Mouse (Mus musculus): ENCODE results near the gene Olfr1006. TPM values are rescaled to one million over a fixed set of nuclear protein-coding genes. Genes with fewer than 3 reads are reported as not detected.

The Olfr1006 gene
- not detected in 2 replicates for polyA plus RNA-seq (2012; rRNA removed)

DNA sequence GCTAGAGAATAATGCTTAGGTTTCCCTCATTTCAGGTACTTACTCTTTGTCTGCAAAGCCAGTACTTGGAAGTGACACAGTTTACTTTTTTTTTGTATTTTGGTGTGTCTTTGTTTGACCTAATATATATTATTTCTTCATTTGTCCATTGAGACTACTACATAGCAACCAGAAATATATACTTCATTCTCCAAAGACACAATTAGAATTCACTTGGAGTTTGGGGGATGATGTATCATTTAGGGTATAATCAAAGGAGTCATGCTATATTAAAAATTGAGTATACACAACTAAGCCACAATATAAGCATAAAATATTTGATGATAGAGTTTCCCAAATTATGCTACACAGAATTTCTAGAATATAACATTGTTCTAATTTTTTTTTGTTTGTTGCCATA is at the start of gene Olfr1006:
TSS of gene Olfr1006 (minus strand) at position 101 of the 400 bp plus-strand sequence.

DNA sequence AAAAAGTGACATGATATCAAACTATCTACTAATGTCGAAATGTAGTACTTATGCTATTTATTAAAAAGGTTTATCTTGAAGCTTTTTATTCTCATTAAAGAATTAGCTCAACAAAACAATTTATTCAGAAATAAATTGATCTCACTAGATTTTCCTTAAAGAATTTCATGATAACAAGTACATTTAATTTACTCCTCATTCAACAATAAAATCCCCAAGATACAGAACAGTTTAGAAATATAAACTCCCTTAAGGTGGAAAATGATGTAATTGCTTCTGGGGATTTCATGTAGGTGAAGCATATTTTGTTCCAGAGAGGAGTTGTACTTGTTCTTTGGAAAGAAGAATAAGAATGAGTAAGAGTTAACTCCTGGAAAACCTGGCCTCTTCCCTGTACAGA is 36.6 kb upstream of the Olfr1006 start, which contains the start of gene Olfr1009:
TSS of gene Olfr1009 (plus strand) at position 301 of the 400 bp plus-strand sequence.

DNA sequence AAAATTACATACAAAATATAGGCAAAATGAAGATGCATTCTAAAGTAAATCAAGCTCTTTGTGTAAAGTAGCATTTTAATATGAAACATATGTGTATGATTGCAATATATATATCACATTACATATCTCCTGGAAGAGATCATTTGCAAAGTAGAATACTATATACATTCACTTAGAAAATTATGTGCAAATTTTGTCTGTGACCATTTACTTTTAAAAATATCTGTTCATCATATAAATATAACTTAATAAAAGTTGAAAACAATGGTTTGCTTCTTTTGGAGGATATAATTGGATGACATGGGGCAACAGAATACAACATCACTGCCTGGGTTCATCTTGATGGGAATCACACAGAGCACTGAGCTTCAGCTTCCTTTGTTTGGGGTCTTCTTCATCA is 10.6 kb upstream of the Olfr1006 start, which contains the start of gene Olfr1008:
TSS of gene Olfr1008 (plus strand) at position 301 of the 400 bp plus-strand sequence.

DNA sequence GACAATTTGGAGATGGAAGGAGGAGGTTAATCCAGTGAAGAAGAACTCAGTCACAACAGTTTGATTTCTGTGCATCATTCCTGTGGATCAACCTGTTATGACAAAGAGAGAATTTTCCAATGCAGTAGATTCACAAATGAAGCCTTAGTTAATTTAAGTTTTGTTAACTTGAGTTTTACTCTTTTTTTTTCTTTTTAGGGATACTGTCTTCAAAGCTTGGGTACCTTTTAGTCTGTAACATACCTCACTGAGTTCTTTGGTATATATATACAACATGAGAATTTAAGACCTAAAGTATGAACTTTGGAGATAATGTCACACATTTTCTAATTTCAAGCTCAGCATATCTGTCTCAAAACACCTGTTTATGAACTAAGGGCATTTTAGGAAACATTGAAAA is 14.2 kb downstream of the Olfr1006 start, which contains the start of gene Olfr154:
TSS of gene Olfr154 (minus strand) at position 101 of the 400 bp plus-strand sequence.

DNA sequence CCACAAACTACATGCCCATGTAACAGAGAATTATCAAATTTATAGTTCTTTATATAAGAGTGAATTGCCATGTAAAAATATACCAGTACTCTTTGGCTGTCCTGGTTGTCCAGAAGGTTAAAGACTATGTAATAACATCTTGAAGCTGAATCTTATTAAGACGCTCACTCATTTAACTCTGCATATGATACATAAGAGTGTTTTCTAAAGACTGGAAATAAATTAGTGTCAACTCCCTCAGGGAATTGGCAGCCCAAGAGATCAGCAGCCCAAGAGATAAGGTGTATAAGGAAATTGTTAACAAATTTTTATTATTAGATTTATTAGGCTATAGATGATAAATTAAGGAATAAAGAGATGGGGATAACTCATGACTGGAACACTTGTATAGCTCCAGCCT is 28.0 kb downstream of the Olfr1006 start, which contains the start of gene Olfr1002:
TSS of gene Olfr1002 (minus strand) at position 101 of the 400 bp plus-strand sequence.

Other genes with a start within 250 kb of the Olfr1006 start
- gene Olfr994, start 242.3 kb downstream of the Olfr1006 start, polyA plus RNA-seq (2012; rRNA removed): not detected in 2 replicates
- not detected in 2 replicates for gene Olfr995, start 235.1 kb downstream of the Olfr1006 start, polyA plus RNA-seq (2012; rRNA removed)
- gene 4833423E24Rik, start 159.7 kb downstream of the Olfr1006 start, polyA plus RNA-seq (2012; rRNA removed): 0.04 TPM in 2 replicates
- not detected in 2 replicates for gene Olfr996, start 99.6 kb downstream of the Olfr1006 start, polyA plus RNA-seq (2012; rRNA removed)
- not detected in 2 replicates for gene Olfr998, start 89.8 kb downstream of the Olfr1006 start, polyA plus RNA-seq (2012; rRNA removed)
- not detected in 2 replicates for gene Olfr1000, start 66.9 kb downstream of the Olfr1006 start, polyA plus RNA-seq (2012; rRNA removed)
- not detected in 2 replicates for gene Olfr1002, start 28.1 kb downstream of the Olfr1006 start, polyA plus RNA-seq (2012; rRNA removed)
- not detected in 2 replicates for gene Olfr154, start 14.3 kb downstream of the Olfr1006 start, polyA plus RNA-seq (2012; rRNA removed)
- gene Olfr1008, start 10.7 kb upstream of the Olfr1006 start, polyA plus RNA-seq (2012; rRNA removed): not detected in 2 replicates
- not detected in 2 replicates for gene Olfr1009, start 36.7 kb upstream of the Olfr1006 start, polyA plus RNA-seq (2012; rRNA removed)
- gene Olfr1012, start 84.0 kb upstream of the Olfr1006 start, polyA plus RNA-seq (2012; rRNA removed): not detected in 2 replicates
- not detected in 2 replicates for gene Olfr1013, start 88.3 kb upstream of the Olfr1006 start, polyA plus RNA-seq (2012; rRNA removed)
- gene Olfr1014, start 93.9 kb upstream of the Olfr1006 start, polyA plus RNA-seq (2012; rRNA removed): not detected in 2 replicates
- gene Olfr1015, start 103.2 kb upstream of the Olfr1006 start, polyA plus RNA-seq (2012; rRNA removed): not detected in 2 replicates
- not detected in 2 replicates for gene Olfr1016, start 123.8 kb upstream of the Olfr1006 start, polyA plus RNA-seq (2012; rRNA removed)
- gene Olfr1018, start 139.7 kb upstream of the Olfr1006 start, polyA plus RNA-seq (2012; rRNA removed): not detected in 2 replicates
- gene Olfr1019, start 166.7 kb upstream of the Olfr1006 start, polyA plus RNA-seq (2012; rRNA removed): not detected in 2 replicates
- gene Olfr1020, start 168.3 kb upstream of the Olfr1006 start, polyA plus RNA-seq (2012; rRNA removed): not detected in 2 replicates
- gene Olfr1022, start 189.8 kb upstream of the Olfr1006 start, polyA plus RNA-seq (2012; rRNA removed): not detected in 2 replicates
- not detected in 2 replicates for gene Olfr1023, start 206.9 kb upstream of the Olfr1006 start, polyA plus RNA-seq (2012; rRNA removed)
- not detected in 2 replicates for gene Olfr1024, start 226.3 kb upstream of the Olfr1006 start, polyA plus RNA-seq (2012; rRNA removed)
- gene Olfr1025-ps1, start 236.4 kb upstream of the Olfr1006 start, polyA plus RNA-seq (2012; rRNA removed): not detected in 2 replicates
- not detected in 2 replicates for gene Olfr1026, start 242.8 kb upstream of the Olfr1006 start, polyA plus RNA-seq (2012; rRNA removed)